ENCODE assay signal across 17 mouse cellular contexts in genomic region chr8:88091661-88092060, GRCm38 (mm10).
"Had no signal": no experiment of that assay in that cellular context is flagged by ENCODE, and none has a peak within 500 bp of the region (broad histone marks: within the 10 kb centered on the region; RNA-seq: fewer than 3 reads in every experiment).

No protein-coding gene starts in this region.

- DNase-seq: kidney, adult 8-10 months; kidney, postnatal 10 days; kidney, postnatal 36 days; layer of hippocampus, postnatal 36 days; liver, embryonic 13.5 days; lung, adult 2 months; right cerebral cortex, postnatal 25 days; spleen, adult 18-20 months; thymus, postnatal 36 days had no signal

- H3K4me2 ChIP-seq: kidney, embryonic 15.5 days; liver, embryonic 13.5 days; midbrain, embryonic 13.5 days; neural tube, embryonic 12.5 days; neural tube, embryonic 15.5 days; stomach, embryonic 15.5 days had no signal

- H3K9ac ChIP-seq: kidney, embryonic 15.5 days; liver, embryonic 13.5 days; midbrain, embryonic 13.5 days; neural tube, embryonic 12.5 days; neural tube, embryonic 15.5 days; stomach, embryonic 15.5 days had no signal

- H3K9me3 ChIP-seq: kidney, embryonic 15.5 days; liver, embryonic 13.5 days; midbrain, embryonic 13.5 days; neural tube, embryonic 12.5 days; neural tube, embryonic 15.5 days; stomach, embryonic 15.5 days had no signal

- H3K4me1 ChIP-seq: kidney, embryonic 15.5 days; liver, embryonic 13.5 days; midbrain, embryonic 13.5 days; neural tube, embryonic 12.5 days; neural tube, embryonic 15.5 days; stomach, embryonic 15.5 days had no signal

- H3K4me3 ChIP-seq: kidney, embryonic 15.5 days; left cerebral cortex, adult 2 months; liver, embryonic 13.5 days; midbrain, embryonic 13.5 days; neural tube, embryonic 12.5 days; neural tube, embryonic 15.5 days; stomach, embryonic 15.5 days had no signal

- H3K27me3 ChIP-seq: kidney, embryonic 15.5 days; liver, embryonic 13.5 days; midbrain, embryonic 13.5 days; neural tube, embryonic 12.5 days; neural tube, embryonic 15.5 days; stomach, embryonic 15.5 days had no signal

- ATAC-seq: midbrain, embryonic 13.5 days; midbrain, embryonic 16.5 days had no signal

- H3K36me3 ChIP-seq: kidney, embryonic 15.5 days; liver, embryonic 13.5 days; midbrain, embryonic 13.5 days; neural tube, embryonic 12.5 days; neural tube, embryonic 15.5 days; stomach, embryonic 15.5 days had no signal

- H3K27ac ChIP-seq: kidney, embryonic 15.5 days; left cerebral cortex, adult 2 months; liver, embryonic 13.5 days; macrophage; midbrain, embryonic 13.5 days; neural tube, embryonic 12.5 days; neural tube, embryonic 15.5 days; stomach, embryonic 15.5 days had no signal
